Mouse (Mus musculus): ENCODE measurements around the gene Sdk2. TPM values are rescaled to one million over a fixed set of nuclear protein-coding genes. Genes with fewer than 3 reads are reported as not detected.
A peak's percentile ranks its signal among the peaks of the same experiment; 100 is the strongest.

Gene Sdk2
- total and polyA plus RNA-seq, 3 experiments = 0.13 TPM; not detected in 2

DNA sequence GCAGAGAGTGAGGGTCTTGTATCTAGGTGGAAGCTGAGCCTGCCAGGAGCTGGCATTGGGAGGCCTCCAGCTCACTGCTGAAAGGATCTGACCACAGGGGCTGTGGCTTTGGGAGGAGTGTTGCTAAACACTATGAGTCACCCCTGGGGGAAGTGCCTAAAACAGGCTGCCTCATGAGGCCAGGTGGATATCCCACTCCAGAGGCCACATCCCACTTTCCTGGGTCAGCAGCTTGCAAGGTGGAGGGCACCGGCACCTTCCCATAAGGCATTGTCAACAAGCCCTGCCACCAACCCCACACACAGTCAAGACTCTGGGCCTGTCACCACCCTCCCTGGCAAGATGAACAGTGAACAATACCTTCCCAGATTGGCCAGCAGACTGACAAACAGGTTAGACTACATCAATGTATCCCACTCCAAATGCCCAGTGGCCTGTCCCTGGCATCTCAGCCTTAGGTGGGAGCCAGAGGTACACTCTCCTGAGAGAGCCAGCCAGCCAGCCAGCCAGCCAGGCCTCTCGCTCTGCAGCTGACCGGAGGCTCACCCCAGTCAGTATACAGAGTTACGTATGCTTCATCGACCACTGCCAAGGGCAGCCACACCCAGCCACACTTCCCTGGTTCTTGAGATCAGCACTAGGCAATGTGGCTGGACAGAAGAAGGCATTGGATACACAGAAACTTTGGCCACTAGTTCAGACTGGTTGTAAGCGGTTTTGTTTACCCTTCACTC is 333.0 kb downstream of the Sdk2 start:
- Histone ChIP-seq H3K9ac (ENCODE audit: control insufficient read depth, low read depth, low read length, poor library complexity, severe bottlenecking) (no peak overlapping the region), H3K4me1 (ENCODE audit: control insufficient read depth in 1 of 2, insufficient read depth in 2 of 2, low read length in 2 of 2) (peaks cover 0 to 23% of the 10 kb centered on the region in 2 experiments; a peak in 3 of 4 replicates), H3K4me3 (ENCODE audit: control insufficient read depth in 1 of 2, insufficient read depth in 1 of 2, low read depth in 2 of 2, low read length in 2 of 2) (no peak overlapping the region), H3K79me2 (ENCODE audit: control insufficient read depth, insufficient read depth, low read length, poor library complexity) (peaks cover 22% of the 10 kb centered on the region), H3K27me3 (ENCODE audit: control insufficient read depth in 1 of 2, insufficient read depth in 2 of 2, low read length in 2 of 2) (no peaks in the 10 kb centered on the region), H3K9me3 (replicated peaks; ENCODE audit: insufficient read depth, low read length) (no peaks in the 10 kb centered on the region), H3K27ac (ENCODE audit: control insufficient read depth, low read depth, low read length) (no peak overlapping the region), H3K36me3 (ENCODE audit: control insufficient read depth in 1 of 2, insufficient read depth in 2 of 2, low read length in 2 of 2) (peaks cover 7 to 12% of the 10 kb centered on the region in 2 experiments; a peak in 3 of 4 replicates)
- TF ChIP-seq JUND (IDR thresholded peaks at IDR 0.05; ENCODE audit: low read depth, low read length) (peak; percentile 83; the same call in 1 of the 2 replicates), EP300 (IDR thresholded peaks at IDR 0.05; ENCODE audit: low read depth in 1 of 2, low read length in 2 of 2) (peak in 1 of 2 experiments; percentile 64; a peak in 2 of 4 replicates), ETS1 (IDR thresholded peaks at IDR 0.05; ENCODE audit: low read depth, low read length) (peak; percentile 39; the same call in 1 of the 2 replicates), MYB (IDR thresholded peaks at IDR 0.05; ENCODE audit: low read depth, low read length) (no peak), CHD2 (IDR thresholded peaks at IDR 0.05; ENCODE audit: low read length) (no peak)
- peak; percentile 62 for DNase-seq (ENCODE audit: low read depth, low spot score)

DNA sequence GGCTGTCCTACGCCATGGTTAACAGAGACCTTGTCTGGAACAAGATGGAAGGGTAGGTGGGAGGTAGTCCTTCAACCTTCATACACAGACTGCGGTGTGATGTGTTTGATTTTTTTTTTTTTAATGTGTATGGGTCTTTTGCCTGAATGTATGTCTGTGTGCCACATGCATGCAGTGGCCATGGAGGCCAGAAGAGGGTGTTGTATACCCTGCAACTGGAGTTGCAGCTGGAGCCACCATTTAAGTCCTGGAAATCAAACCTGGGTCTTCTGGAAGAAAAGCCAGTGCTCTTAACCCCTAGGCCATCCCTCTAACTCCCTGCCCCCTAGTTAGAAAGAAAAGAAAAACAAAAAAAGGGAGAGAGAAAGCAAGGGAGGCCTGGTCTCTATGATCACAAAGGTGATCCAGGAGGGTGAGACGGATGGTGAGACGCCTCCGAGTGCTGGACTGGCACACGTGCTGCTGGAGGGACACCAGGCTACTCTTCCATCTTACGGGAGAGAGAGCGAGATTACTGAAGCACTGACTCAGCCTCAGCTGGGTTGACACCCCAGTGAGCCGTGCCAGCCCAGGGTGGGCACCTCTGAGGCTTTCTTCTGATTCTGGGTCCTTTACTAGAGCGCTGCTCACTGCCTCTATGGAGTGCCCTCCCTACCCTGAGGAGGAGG is 334.8 kb downstream of the Sdk2 start:
- Histone ChIP-seq H3K36me3 (ENCODE audit: control insufficient read depth in 1 of 2, insufficient read depth in 2 of 2, low read length in 2 of 2) (peaks cover 7 to 12% of the 10 kb centered on the region in 2 experiments; a peak in 3 of 4 replicates), H3K4me1 (ENCODE audit: control insufficient read depth in 1 of 2, insufficient read depth in 2 of 2, low read length in 2 of 2) (peaks cover 0 to 17% of the 10 kb centered on the region in 2 experiments; a peak in 3 of 4 replicates)

DNA sequence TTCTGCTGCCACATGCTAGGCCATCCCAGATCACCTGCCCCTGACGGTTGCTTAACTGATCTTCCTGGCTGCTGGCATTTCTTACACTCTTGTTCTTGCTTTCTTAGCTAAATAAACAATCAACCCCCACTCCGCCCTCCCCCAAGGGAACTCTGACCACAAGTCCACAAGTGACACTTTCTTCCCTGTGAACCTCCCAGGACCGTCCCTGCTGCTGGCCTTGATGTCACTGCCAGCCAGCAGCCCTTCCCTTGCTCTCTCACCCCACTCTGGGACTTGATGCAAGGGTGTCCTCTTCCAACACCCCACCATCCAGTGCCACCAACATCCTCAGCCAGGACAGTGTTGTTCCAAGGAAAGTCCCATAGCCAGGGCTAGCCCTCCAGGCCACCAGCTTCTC is 336.0 kb downstream of the Sdk2 start:
- H3K9ac ChIP-seq (ENCODE audit: control insufficient read depth, low read depth, low read length, poor library complexity, severe bottlenecking) = no peak overlapping the region
- no peak for DNase-seq (ENCODE audit: low read depth, low spot score)
- peaks cover 14% of the 10 kb centered on the region for H3K79me2 ChIP-seq (ENCODE audit: control insufficient read depth, insufficient read depth, low read length, poor library complexity)
- H3K27ac ChIP-seq (ENCODE audit: control insufficient read depth, low read depth, low read length) = no peak overlapping the region
- H3K9me3 ChIP-seq (replicated peaks; ENCODE audit: insufficient read depth, low read length) = no peaks in the 10 kb centered on the region
- peaks cover 7 to 12% of the 10 kb centered on the region in 2 experiments; a peak in 3 of 4 replicates for H3K36me3 ChIP-seq (ENCODE audit: control insufficient read depth in 1 of 2, insufficient read depth in 2 of 2, low read length in 2 of 2)
- H3K4me3 ChIP-seq (ENCODE audit: control insufficient read depth in 1 of 2, insufficient read depth in 1 of 2, low read depth in 2 of 2, low read length in 2 of 2) = no peak overlapping the region
- no peak for TF ChIP-seq USF2 (IDR thresholded peaks at IDR 0.05; ENCODE audit: borderline replicate concordance in 1 of 2, insufficient read depth in 1 of 2, low read depth in 1 of 2, low read length in 2 of 2)
- no peak for TF ChIP-seq SMC3 (IDR thresholded peaks at IDR 0.05; ENCODE audit: low read depth, low read length)
- TF ChIP-seq POLR2AphosphoS5 (IDR thresholded peaks at IDR 0.05; ENCODE audit: borderline replicate concordance, low read depth, low read length) = no peak
- TF ChIP-seq ZNF384 (IDR thresholded peaks at IDR 0.05; ENCODE audit: low read depth, low read length) = no peak
- no peak for TF ChIP-seq KAT2A (conservative IDR thresholded peaks at IDR 0.05; ENCODE audit: low read depth, low read length)
- TF ChIP-seq RCOR1 (IDR thresholded peaks at IDR 0.05; ENCODE audit: low read depth, low read length) = no peak
- no peak for TF ChIP-seq NRF1 (IDR thresholded peaks at IDR 0.05; ENCODE audit: insufficient read depth, low read depth, low read length, poor library complexity, severe bottlenecking)
- TF ChIP-seq TAL1 (IDR thresholded peaks at IDR 0.05; ENCODE audit: low read length) = no peak
- TF ChIP-seq ELF1 (IDR thresholded peaks at IDR 0.05; ENCODE audit: low read depth, low read length) = no peak
- TF ChIP-seq JUND (IDR thresholded peaks at IDR 0.05; ENCODE audit: low read depth, low read length) = no peak
- TF ChIP-seq UBTF (IDR thresholded peaks at IDR 0.05; ENCODE audit: borderline replicate concordance, insufficient read depth, low read depth, low read length) = no peak
- no peak for TF ChIP-seq MAX (IDR thresholded peaks at IDR 0.05; ENCODE audit: low read length)
- TF ChIP-seq TBP (IDR thresholded peaks at IDR 0.05; ENCODE audit: low read depth, low read length) = no peak
- TF ChIP-seq GABPA (IDR thresholded peaks at IDR 0.05; ENCODE audit: low read depth, low read length) = no peak
- no peak for TF ChIP-seq POLR2A (IDR thresholded peaks at IDR 0.05; ENCODE audit: control insufficient read depth in 1 of 2, insufficient read depth in 1 of 2, low read depth in 1 of 2, low read length in 2 of 2, poor library complexity in 1 of 2)
- no peaks in the 10 kb centered on the region for H3K27me3 ChIP-seq (ENCODE audit: control insufficient read depth in 1 of 2, insufficient read depth in 2 of 2, low read length in 2 of 2)
- H3K4me1 ChIP-seq (ENCODE audit: control insufficient read depth in 1 of 2, insufficient read depth in 2 of 2, low read length in 2 of 2) = peaks cover 0 to 17% of the 10 kb centered on the region in 2 experiments; a peak in 3 of 4 replicates

More for the DNA sequence above, 334.8 kb downstream of the Sdk2 start:
- Histone ChIP-seq H3K9me3 (replicated peaks; ENCODE audit: insufficient read depth, low read length) (no peaks in the 10 kb centered on the region), H3K9ac (ENCODE audit: control insufficient read depth, low read depth, low read length, poor library complexity, severe bottlenecking) (no peak overlapping the region), H3K4me3 (ENCODE audit: control insufficient read depth in 1 of 2, insufficient read depth in 1 of 2, low read depth in 2 of 2, low read length in 2 of 2) (no peak overlapping the region), H3K27ac (ENCODE audit: control insufficient read depth, low read depth, low read length) (no peak overlapping the region), H3K27me3 (ENCODE audit: control insufficient read depth in 1 of 2, insufficient read depth in 2 of 2, low read length in 2 of 2) (no peaks in the 10 kb centered on the region), H3K79me2 (ENCODE audit: control insufficient read depth, insufficient read depth, low read length, poor library complexity) (peaks cover 16% of the 10 kb centered on the region)
- no peak for DNase-seq (ENCODE audit: low read depth, low spot score)
- TF ChIP-seq CTCF (IDR thresholded peaks at IDR 0.05 in 2 of 3, conservative IDR thresholded peaks at IDR 0.05 in 1 of 3; ENCODE audit: control insufficient read depth in 1 of 3, insufficient read depth in 1 of 3, low read depth in 2 of 3, low read length in 3 of 3, poor library complexity in 1 of 3, severe bottlenecking in 1 of 3) (peak; percentile 8 to 48 (median 43); a peak in 3 of 6 replicates), ETS1 (IDR thresholded peaks at IDR 0.05; ENCODE audit: low read depth, low read length) (no peak), SMC3 (IDR thresholded peaks at IDR 0.05; ENCODE audit: low read depth, low read length) (peak; percentile 48), ZC3H11A (IDR thresholded peaks at IDR 0.05; ENCODE audit: low read depth, low read length) (peak; percentile 39), TAL1 (IDR thresholded peaks at IDR 0.05; ENCODE audit: low read length) (no peak), RAD21 (IDR thresholded peaks at IDR 0.05; ENCODE audit: low read depth, low read length) (peak; percentile 47)
